Mouse (Mus musculus): ENCODE measurements around the gene Nfat5. TPM values are rescaled to one million over a fixed set of nuclear protein-coding genes. Genes with fewer than 3 reads are reported as not detected.
A peak's percentile ranks its signal among the peaks of the same experiment; 100 is the strongest.

Gene Nfat5
- polyA plus RNA-seq, 2 experiments, result 17.6 to 70.1 TPM

- DNase-seq (ENCODE audit: low spot score), result peak; percentile 41
- no peaks in the 10 kb centered on the region for H3K9me3 ChIP-seq (ENCODE audit: control insufficient read depth, low read length)
- H3K27ac ChIP-seq (replicated peaks; ENCODE audit: low read depth, low read length), result no peak overlapping the region
These were observed 102.9 kb downstream of the Nfat5 start for GRCm38 (mm10) chr8:107396106-107396670.

GRCm38 (mm10) chr8:107397665-107398064 lies 104.4 kb downstream of the Nfat5 start:
- DNase-seq (ENCODE audit: low spot score) (peak; percentile 50), ATAC-seq (ENCODE audit: low FRiP score, low read depth) (peak; percentile 45; the same call in 1 of the 2 replicates)
- WGBS, result 11% methylated on average over 12 of the region's 12 CpGs
- no peaks in the 10 kb centered on the region for H3K36me3 ChIP-seq (ENCODE audit: control insufficient read depth, insufficient read depth, low read length)
- peaks cover 22% of the 10 kb centered on the region for H3K4me1 ChIP-seq (ENCODE audit: control insufficient read depth, insufficient read depth, low read length)
- no peaks in the 10 kb centered on the region for H3K27me3 ChIP-seq (ENCODE audit: control insufficient read depth, insufficient read depth, low read length)
- no peaks in the 10 kb centered on the region for H3K9me3 ChIP-seq (ENCODE audit: control insufficient read depth, low read length)
- TF ChIP-seq POLR2A (IDR thresholded peaks at IDR 0.05; ENCODE audit: borderline replicate concordance, extremely low read depth, insufficient read depth, insufficient read length), result no peak
- no peak overlapping the region for H3K4me3 ChIP-seq (replicated peaks; ENCODE audit: low read length)
- H3K4me2 ChIP-seq (replicated peaks; ENCODE audit: low read depth, low read length, severe bottlenecking), result no peak overlapping the region
- no peak overlapping the region for H3K9ac ChIP-seq (ENCODE audit: low read depth, low read length, severe bottlenecking)
- no peak overlapping the region for H3K27ac ChIP-seq (replicated peaks; ENCODE audit: low read depth, low read length)

More at GRCm38 (mm10) chr8:107396106-107396670, 102.9 kb downstream of the Nfat5 start:
- no peaks in the 10 kb centered on the region for H3K27me3 ChIP-seq (ENCODE audit: control insufficient read depth, insufficient read depth, low read length)
- H3K36me3 ChIP-seq (ENCODE audit: control insufficient read depth, insufficient read depth, low read length), result no peaks in the 10 kb centered on the region
- no peak overlapping the region for H3K9ac ChIP-seq (ENCODE audit: low read depth, low read length, severe bottlenecking)
- H3K4me2 ChIP-seq (replicated peaks; ENCODE audit: low read depth, low read length, severe bottlenecking), result no peak overlapping the region
- ATAC-seq (ENCODE audit: low FRiP score, low read depth), result no peak
- no peak overlapping the region for H3K4me3 ChIP-seq (replicated peaks; ENCODE audit: low read length)
- TF ChIP-seq POLR2A (IDR thresholded peaks at IDR 0.05; ENCODE audit: borderline replicate concordance, extremely low read depth, insufficient read depth, insufficient read length), result no peak
- WGBS, result 38% methylated on average over 10 of the region's 10 CpGs
- peaks cover 15% of the 10 kb centered on the region for H3K4me1 ChIP-seq (ENCODE audit: control insufficient read depth, insufficient read depth, low read length)

DNA sequence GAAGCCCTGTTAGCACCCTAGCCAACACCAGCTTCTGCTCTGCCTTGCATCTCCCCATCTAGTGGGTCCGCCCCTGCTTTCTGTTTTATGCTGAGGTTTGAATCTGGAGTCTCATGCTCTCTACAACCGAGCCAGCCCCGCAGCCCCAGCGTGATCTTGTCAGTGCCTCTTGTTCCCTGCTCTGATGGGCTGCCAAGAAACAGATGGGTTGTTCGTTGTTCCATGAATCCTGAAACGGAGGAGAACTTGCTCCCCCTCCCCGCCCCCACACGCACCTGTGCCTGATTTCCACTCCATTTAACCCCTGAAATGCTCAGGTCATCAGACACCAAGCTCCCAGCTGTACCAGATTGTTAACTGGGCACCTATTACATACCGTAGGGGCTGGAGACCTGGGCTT lies 106.2 kb downstream of the Nfat5 start:
- DNase-seq (ENCODE audit: low spot score) (peak; percentile 31), ATAC-seq (ENCODE audit: low FRiP score, low read depth) (no peak)
- no peak overlapping the region for H3K9ac ChIP-seq (ENCODE audit: low read depth, low read length, severe bottlenecking)
- 19% methylated on average over 9 of the region's 9 CpGs for WGBS
- peaks cover 22% of the 10 kb centered on the region for H3K4me1 ChIP-seq (ENCODE audit: control insufficient read depth, insufficient read depth, low read length)
- H3K27me3 ChIP-seq (ENCODE audit: control insufficient read depth, insufficient read depth, low read length), result no peaks in the 10 kb centered on the region
- no peak overlapping the region for H3K27ac ChIP-seq (replicated peaks; ENCODE audit: low read depth, low read length)
- H3K9me3 ChIP-seq (ENCODE audit: control insufficient read depth, low read length), result no peaks in the 10 kb centered on the region
- no peak overlapping the region for H3K4me3 ChIP-seq (replicated peaks; ENCODE audit: low read length)
- no peak overlapping the region for H3K4me2 ChIP-seq (replicated peaks; ENCODE audit: low read depth, low read length, severe bottlenecking)
- TF ChIP-seq POLR2A (IDR thresholded peaks at IDR 0.05; ENCODE audit: borderline replicate concordance, extremely low read depth, insufficient read depth, insufficient read length), result no peak
- H3K36me3 ChIP-seq (ENCODE audit: control insufficient read depth, insufficient read depth, low read length), result no peaks in the 10 kb centered on the region

DNA sequence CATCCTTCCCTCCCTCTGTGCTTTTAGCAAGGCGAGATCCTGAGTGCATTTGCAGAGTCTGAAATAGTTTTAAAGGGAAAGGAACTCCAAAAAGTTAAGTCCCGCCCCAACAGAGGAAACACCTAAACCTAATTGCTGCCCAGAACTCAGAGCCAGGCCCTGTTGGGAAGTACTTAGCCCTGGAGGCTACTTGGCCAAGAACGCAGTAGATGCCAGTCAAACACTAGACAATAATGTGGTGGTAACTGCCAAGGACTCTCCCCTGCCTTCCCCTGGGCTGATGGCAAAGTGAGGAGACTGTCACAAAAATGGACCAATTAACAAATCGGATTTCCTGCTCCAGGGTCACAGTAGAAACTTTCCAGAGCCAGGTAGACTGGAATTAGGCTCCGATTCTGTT lies 108.6 kb downstream of the Nfat5 start:
- Histone ChIP-seq H3K27me3 (ENCODE audit: control insufficient read depth, insufficient read depth, low read length) (no peaks in the 10 kb centered on the region), H3K27ac (replicated peaks; ENCODE audit: low read depth, low read length) (no peak overlapping the region), H3K36me3 (ENCODE audit: control insufficient read depth, insufficient read depth, low read length) (no peaks in the 10 kb centered on the region), H3K9me3 (ENCODE audit: control insufficient read depth, low read length) (no peaks in the 10 kb centered on the region), H3K4me3 (replicated peaks; ENCODE audit: low read length) (no peak overlapping the region), H3K4me1 (ENCODE audit: control insufficient read depth, insufficient read depth, low read length) (peaks cover 16% of the 10 kb centered on the region), H3K4me2 (replicated peaks; ENCODE audit: low read depth, low read length, severe bottlenecking) (0 out of 2 replicates have a peak overlapping the region, but pooled peaks have one; percentile 53), H3K9ac (ENCODE audit: low read depth, low read length, severe bottlenecking) (no peak overlapping the region)
- no peak for DNase-seq (ENCODE audit: low spot score)
- no peak for ATAC-seq (ENCODE audit: low FRiP score, low read depth)
- 67% methylated on average over 5 of the region's 5 CpGs for WGBS
- no peak for TF ChIP-seq POLR2A (IDR thresholded peaks at IDR 0.05; ENCODE audit: borderline replicate concordance, extremely low read depth, insufficient read depth, insufficient read length)

- H3K4me1 ChIP-seq (ENCODE audit: control insufficient read depth, insufficient read depth, low read length), result peaks cover 7% of the 10 kb centered on the region
- no peaks in the 10 kb centered on the region for H3K27me3 ChIP-seq (ENCODE audit: control insufficient read depth, insufficient read depth, low read length)
- peak within 1 kb of the TSS; percentile 53 for H3K4me2 ChIP-seq (replicated peaks; ENCODE audit: low read depth, low read length, severe bottlenecking)
- ATAC-seq (ENCODE audit: low FRiP score, low read depth) (peak; percentile 99), DNase-seq (ENCODE audit: low spot score) (peak; percentile 97)
- 8% methylated on average over 22 of the region's 22 CpGs for whole genome bisulfite sequencing
- H3K9ac ChIP-seq (ENCODE audit: low read depth, low read length, severe bottlenecking), result peak within 1 kb of the TSS; percentile 13; the same call in 1 of the 2 replicates
- H3K4me3 ChIP-seq (replicated peaks; ENCODE audit: low read length), result peak within 1 kb of the TSS; percentile 32
- peak within 1 kb of the TSS; percentile 78 for H3K27ac ChIP-seq (replicated peaks; ENCODE audit: low read depth, low read length)
- peaks cover 5% of the 10 kb centered on the region; the same call in 1 of the 2 replicates for H3K36me3 ChIP-seq (ENCODE audit: control insufficient read depth, insufficient read depth, low read length)
- TF ChIP-seq POLR2A (IDR thresholded peaks at IDR 0.05; ENCODE audit: borderline replicate concordance, extremely low read depth, insufficient read depth, insufficient read length), result 0 out of 2 replicates have a peak, but pooled peaks have one; percentile 26
- no peaks in the 10 kb centered on the region for H3K9me3 ChIP-seq (ENCODE audit: control insufficient read depth, low read length)
These were observed 109.9 kb downstream of the Nfat5 start, which contains the start of gene Nqo1 for GRCm38 (mm10) chr8:107403038-107403781. Gene Nqo1 (minus strand): TSS chr8:107403206.

Measured in limb, embryonic 14.5 days (tissue).